Mouse (Mus musculus) neural tube, embryonic 11.5 days (tissue): ENCODE measurements at regions not wholly inside any gene's neighbourhood (a gene's known extent, or its start where the extent isn't known, plus 50 kb on each side); places are given as distances from the start of the nearest gene placed in this dataset.
A peak's percentile ranks its signal among the peaks of the same experiment; 100 is the strongest.
"Not testable (repeated sequence)": the region's sequence is repeated elsewhere in the genome, so short reads cannot be mapped to it uniquely, and the experiment has no call there.

ENCODE experiments used
- ATAC-seq: fragments of 200-750 bp; cut with Nextera tagmentation; 2 replicates; pipeline ENCODE4 v1.8.0; 2017; ENCODE audit warnings: moderate number of reproducible peaks, mild to moderate bottlenecking, moderate TSS enrichment, moderate library complexity; ENCODE audit not compliant: insufficient read depth, low FRiP score, low TSS enrichment
- DNase-seq: peaks from one replicate; pipeline ENCODE4 v3.0.0-alpha.2; 2015; ENCODE audit warnings: low spot score
- H3K27ac ChIP-seq: fragments of 300-500 bp; sonication (generic); 2 replicates; pipeline ENCODE4 v1.5.1; 2014; ENCODE audit warnings: low read depth, mild to moderate bottlenecking, low read length
- H3K27me3 ChIP-seq: fragments of 300-500 bp; sonication (generic); 2 replicates; pipeline ENCODE4 v1.6.1; 2014; ENCODE audit warnings: mild to moderate bottlenecking, low read length, mixed read lengths; ENCODE audit not compliant: control insufficient read depth, insufficient read depth
- H3K36me3 ChIP-seq: fragments of 300-500 bp; sonication (generic); 2 replicates; pipeline ENCODE4 v1.6.1; 2014; ENCODE audit warnings: mild to moderate bottlenecking, low read length, moderate library complexity, mixed read lengths; ENCODE audit not compliant: control insufficient read depth, insufficient read depth
- H3K4me1 ChIP-seq: fragments of 300-500 bp; sonication (generic); 2 replicates; pipeline ENCODE4 v1.6.1; 2014; ENCODE audit warnings: low read length, mixed read lengths; ENCODE audit not compliant: control insufficient read depth, insufficient read depth
- H3K4me2 ChIP-seq: fragments of 300-500 bp; sonication (generic); 2 replicates; pipeline ENCODE4 v1.6.1; 2014; ENCODE audit warnings: low read depth, mild to moderate bottlenecking, moderate library complexity
- H3K4me3 ChIP-seq: fragments of 300-500 bp; sonication (generic); 2 replicates; pipeline ENCODE4 v1.5.1; 2014; ENCODE audit warnings: low read depth, low read length
- H3K9ac ChIP-seq: fragments of 300-500 bp; sonication (generic); 2 replicates; pipeline ENCODE4 v1.6.1; 2014; ENCODE audit warnings: mild to moderate bottlenecking, low read length
- H3K9me3 ChIP-seq: fragments of 300-500 bp; sonication (generic); 2 replicates; pipeline ENCODE4 v1.6.1; 2016; ENCODE audit warnings: low read length; ENCODE audit not compliant: control insufficient read depth
- WGBS: fragments of 180-500 bp; shearing (Covaris S2); extraction: QIAGEN DNeasy Blood & Tissue Kit; methylation state at CpG from one replicate; pipeline ENCODE4 v1.1.7; 2014; 5-methylcytosine and 5-hydroxymethylcytosine counted together

GRCm38 (mm10) chr2:10658317-10658716, 288.0 kb downstream of the Sfmbt2 start:
- Histone ChIP-seq H3K9ac (no peak overlapping the region), H3K4me1 (no peaks in the 10 kb centered on the region), H3K4me2 (no peak overlapping the region), H3K9me3 (no peaks in the 10 kb centered on the region), H3K27me3 (no peaks in the 10 kb centered on the region), H3K36me3 (no peaks in the 10 kb centered on the region), H3K27ac (no peak overlapping the region), H3K4me3 (no peak overlapping the region)
- no peak for ATAC-seq
- no peak for DNase-seq
- 97% methylated on average over 4 of the region's 4 CpGs for WGBS

- H3K4me2 ChIP-seq, ATAC-seq: not testable (repeated sequence)
- WGBS, result 48% methylated on average over 1 of the region's 1 CpGs
Measured at GRCm38 (mm10) chr2:10667915-10668314, 297.6 kb downstream of the Sfmbt2 start.

GRCm38 (mm10) chr2:10670423-10671298, 300.4 kb downstream of the Sfmbt2 start:
- H3K9ac ChIP-seq, result no peak overlapping the region
- no peaks in the 10 kb centered on the region for H3K36me3 ChIP-seq
- H3K4me2 ChIP-seq, result no peak overlapping the region
- no peak for DNase-seq
- no peaks in the 10 kb centered on the region for H3K9me3 ChIP-seq
- 38% methylated on average over 7 of the region's 7 CpGs for WGBS
- H3K27me3 ChIP-seq, result no peaks in the 10 kb centered on the region
- H3K27ac ChIP-seq, result no peak overlapping the region
- no peak overlapping the region for H3K4me3 ChIP-seq
- ATAC-seq, result peak; percentile 31
- H3K4me1 ChIP-seq, result peaks cover 3% of the 10 kb centered on the region

More at GRCm38 (mm10) chr2:10667915-10668314, 297.6 kb downstream of the Sfmbt2 start:
- not testable (repeated sequence) for H3K36me3 ChIP-seq, H3K27me3 ChIP-seq, DNase-seq, H3K4me1 ChIP-seq, H3K9ac ChIP-seq, H3K4me3 ChIP-seq, H3K9me3 ChIP-seq, H3K27ac ChIP-seq

GRCm38 (mm10) chr2:10671299-10671632, 301.0 kb downstream of the Sfmbt2 start:
- no peak overlapping the region for H3K9ac ChIP-seq
- peaks cover 3% of the 10 kb centered on the region for H3K4me1 ChIP-seq
- H3K27ac ChIP-seq, result no peak overlapping the region
- DNase-seq, result no peak
- WGBS, result 78% methylated on average over 2 of the region's 2 CpGs
- H3K9me3 ChIP-seq, result no peaks in the 10 kb centered on the region
- H3K4me3 ChIP-seq, result no peak overlapping the region
- no peaks in the 10 kb centered on the region for H3K36me3 ChIP-seq
- ATAC-seq, result no peak; the same call in 1 of the 2 replicates
- no peaks in the 10 kb centered on the region for H3K27me3 ChIP-seq
- H3K4me2 ChIP-seq, result no peak overlapping the region

- Histone ChIP-seq H3K27ac (no peak overlapping the region), H3K36me3 (no peaks in the 10 kb centered on the region), H3K27me3 (no peaks in the 10 kb centered on the region), H3K9ac (no peak overlapping the region), H3K4me1 (peaks cover 3% of the 10 kb centered on the region), H3K4me2 (no peak overlapping the region), H3K4me3 (no peak overlapping the region), H3K9me3 (no peaks in the 10 kb centered on the region)
- ATAC-seq, result no peak
- no peak for DNase-seq
- WGBS, result 90% methylated on average over 4 of the region's 4 CpGs
Measured at GRCm38 (mm10) chr2:10672196-10672595, 301.9 kb downstream of the Sfmbt2 start.

- H3K9me3 ChIP-seq, result no peaks in the 10 kb centered on the region
- no peaks in the 10 kb centered on the region for H3K36me3 ChIP-seq
- WGBS, result 55% methylated on average over 6 of the region's 6 CpGs
- peaks cover 3% of the 10 kb centered on the region for H3K4me1 ChIP-seq
- H3K27me3 ChIP-seq, result no peaks in the 10 kb centered on the region
- no peak overlapping the region for H3K4me3 ChIP-seq
- H3K4me2 ChIP-seq, result no peak overlapping the region
- H3K27ac ChIP-seq, result no peak overlapping the region
- no peak overlapping the region for H3K9ac ChIP-seq
- DNase-seq (no peak), ATAC-seq (no peak)
Measured at GRCm38 (mm10) chr2:10674738-10675349, 304.5 kb downstream of the Sfmbt2 start.

- Histone ChIP-seq H3K9ac (no peak overlapping the region), H3K4me3 (no peak overlapping the region), H3K4me1 (no peaks in the 10 kb centered on the region), H3K4me2 (no peak overlapping the region), H3K36me3 (no peaks in the 10 kb centered on the region), H3K27me3 (no peaks in the 10 kb centered on the region), H3K9me3 (no peaks in the 10 kb centered on the region), H3K27ac (no peak overlapping the region)
- ATAC-seq (no peak), DNase-seq (no peak)
- 54% methylated on average over 10 of the region's 10 CpGs for WGBS
Measured at GRCm38 (mm10) chr2:10701459-10701858, 331.1 kb downstream of the Sfmbt2 start.

GRCm38 (mm10) chr2:10718366-10718765, 348.1 kb downstream of the Sfmbt2 start:
- ATAC-seq (no peak), DNase-seq (no peak)
- Histone ChIP-seq H3K27me3 (no peaks in the 10 kb centered on the region), H3K27ac (no peak overlapping the region), H3K4me2 (no peak overlapping the region), H3K9ac (no peak overlapping the region), H3K36me3 (no peaks in the 10 kb centered on the region), H3K4me3 (no peak overlapping the region), H3K4me1 (no peaks in the 10 kb centered on the region), H3K9me3 (no peaks in the 10 kb centered on the region)
- 81% methylated on average over 5 of the region's 5 CpGs for WGBS

GRCm38 (mm10) chr2:10734337-10734736, 364.0 kb downstream of the Sfmbt2 start:
- not testable (repeated sequence) for H3K4me3 ChIP-seq, H3K9me3 ChIP-seq, DNase-seq, H3K36me3 ChIP-seq, H3K4me2 ChIP-seq, ATAC-seq, H3K4me1 ChIP-seq, H3K9ac ChIP-seq, H3K27me3 ChIP-seq, H3K27ac ChIP-seq
- 98% methylated on average over 5 of the region's 5 CpGs for WGBS
